Mouse (Mus musculus) stomach, embryonic 14.5 days (tissue): ENCODE measurements around the gene Mllt3. TPM values are rescaled to one million over a fixed set of nuclear protein-coding genes. Genes with fewer than 3 reads are reported as not detected.

Experiments
- ATAC-seq: fragments of 200-750 bp; cut with Nextera tagmentation; 2 replicates; pipeline ENCODE4 v1.8.0; 2017; ENCODE audit warnings: low read depth, moderate TSS enrichment; ENCODE audit not compliant: insufficient number of reproducible peaks, insufficient read depth, low FRiP score
- H3K27ac ChIP-seq: fragments of 300-500 bp; sonication (generic); 2 replicates; pipeline ENCODE4 v1.5.1; 2014; ENCODE audit warnings: mild to moderate bottlenecking, low read length, moderate library complexity, mixed read lengths
- H3K27me3 ChIP-seq: fragments of 300-500 bp; sonication (generic); 2 replicates; pipeline ENCODE4 v1.6.1; 2014; ENCODE audit warnings: low read length, control low read depth, mixed read lengths; ENCODE audit not compliant: control insufficient read depth, insufficient read depth
- H3K36me3 ChIP-seq: fragments of 300-500 bp; sonication (generic); 2 replicates; pipeline ENCODE4 v1.6.1; 2014; ENCODE audit warnings: mild to moderate bottlenecking, control low read depth, low read length, moderate library complexity, mixed read lengths; ENCODE audit not compliant: control insufficient read depth, insufficient read depth
- H3K4me1 ChIP-seq: fragments of 300-500 bp; sonication (generic); 2 replicates; pipeline ENCODE4 v1.6.1; 2014; ENCODE audit warnings: low read length, control low read depth, mixed read lengths; ENCODE audit not compliant: control insufficient read depth, insufficient read depth
- H3K4me2 ChIP-seq: fragments of 300-500 bp; sonication (generic); replicated peaks from 2 replicates; pipeline ENCODE4 v1.6.1; 2014; ENCODE audit warnings: low read depth, low read length, control low read depth
- H3K4me3 ChIP-seq: fragments of 300-500 bp; sonication (generic); 2 replicates; pipeline ENCODE4 v1.5.1; 2014; ENCODE audit warnings: low read depth, low read length, control low read depth
- H3K9ac ChIP-seq: fragments of 300-500 bp; sonication (generic); replicated peaks from 2 replicates; pipeline ENCODE4 v1.6.1; 2014; ENCODE audit warnings: low read depth, mild to moderate bottlenecking, control low read depth, low read length, moderate library complexity, mixed read lengths
- H3K9me3 ChIP-seq: fragments of 300-500 bp; sonication (generic); 2 replicates; pipeline ENCODE4 v1.6.1; 2016; ENCODE audit warnings: low read depth, low read length, control low read depth; ENCODE audit not compliant: control insufficient read depth
- WGBS: fragments of 180-500 bp; shearing (Covaris S2); extraction: QIAGEN DNeasy Blood & Tissue Kit; methylation state at CpG from one replicate; pipeline ENCODE4 v1.1.7; 2014; 5-methylcytosine and 5-hydroxymethylcytosine counted together
- polyA plus RNA-seq: library from polyadenylated mRNA; unstranded; fragments of >200 nt; fragmentation: Nextera tagmentation; extraction: Ambion mirVana; gene quantifications from 2 replicates; pipeline ENCODE4 v1.2.1, GENCODE M21; 2014

Gene Mllt3
- polyA plus RNA-seq, 1 experiment from 2014 or later, result 43.1 TPM

DNA sequence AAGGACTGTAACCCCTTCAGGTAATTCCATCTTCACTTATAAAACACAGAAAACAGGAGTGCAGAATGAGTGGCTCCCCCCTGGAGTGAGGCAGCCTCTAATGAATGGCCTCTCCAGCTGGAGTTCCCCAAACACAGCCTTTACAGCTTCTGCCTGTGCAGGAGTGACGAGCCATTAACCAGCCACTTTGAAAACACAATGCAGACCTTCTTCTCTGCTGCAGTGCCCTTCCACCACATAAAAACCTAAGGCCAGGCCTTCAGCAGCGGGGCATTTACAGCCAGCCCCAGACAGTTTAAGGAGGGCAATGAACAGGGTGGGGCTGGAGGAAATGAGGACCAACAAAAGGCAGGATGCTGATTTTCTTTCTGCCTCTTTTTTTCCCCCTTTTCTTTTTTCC lies 198.9 kb downstream of the Mllt3 start:
- no peaks in the 10 kb centered on the region for H3K27me3 ChIP-seq
- H3K4me1 ChIP-seq, result no peaks in the 10 kb centered on the region
- no peaks in the 10 kb centered on the region for H3K9me3 ChIP-seq
- 35% methylated on average over 2 of the region's 2 CpGs for WGBS
- no peaks in the 10 kb centered on the region for H3K36me3 ChIP-seq
- no peak overlapping the region for H3K27ac ChIP-seq
- H3K9ac ChIP-seq, result no peak overlapping the region
- H3K4me3 ChIP-seq, result no peak overlapping the region
- H3K4me2 ChIP-seq, result no peak overlapping the region
- no peak for ATAC-seq

GRCm38 (mm10) chr4:87830794-87831306 lies 202.3 kb downstream of the Mllt3 start:
- H3K27me3 ChIP-seq, result no peaks in the 10 kb centered on the region
- no peaks in the 10 kb centered on the region for H3K9me3 ChIP-seq
- H3K4me1 ChIP-seq, result no peaks in the 10 kb centered on the region
- 86% methylated on average over 6 of the region's 6 CpGs for WGBS
- no peak overlapping the region for H3K9ac ChIP-seq
- H3K36me3 ChIP-seq, result no peaks in the 10 kb centered on the region
- no peak overlapping the region for H3K4me3 ChIP-seq
- ATAC-seq, result no peak
- no peak overlapping the region for H3K4me2 ChIP-seq
- no peak overlapping the region for H3K27ac ChIP-seq

DNA sequence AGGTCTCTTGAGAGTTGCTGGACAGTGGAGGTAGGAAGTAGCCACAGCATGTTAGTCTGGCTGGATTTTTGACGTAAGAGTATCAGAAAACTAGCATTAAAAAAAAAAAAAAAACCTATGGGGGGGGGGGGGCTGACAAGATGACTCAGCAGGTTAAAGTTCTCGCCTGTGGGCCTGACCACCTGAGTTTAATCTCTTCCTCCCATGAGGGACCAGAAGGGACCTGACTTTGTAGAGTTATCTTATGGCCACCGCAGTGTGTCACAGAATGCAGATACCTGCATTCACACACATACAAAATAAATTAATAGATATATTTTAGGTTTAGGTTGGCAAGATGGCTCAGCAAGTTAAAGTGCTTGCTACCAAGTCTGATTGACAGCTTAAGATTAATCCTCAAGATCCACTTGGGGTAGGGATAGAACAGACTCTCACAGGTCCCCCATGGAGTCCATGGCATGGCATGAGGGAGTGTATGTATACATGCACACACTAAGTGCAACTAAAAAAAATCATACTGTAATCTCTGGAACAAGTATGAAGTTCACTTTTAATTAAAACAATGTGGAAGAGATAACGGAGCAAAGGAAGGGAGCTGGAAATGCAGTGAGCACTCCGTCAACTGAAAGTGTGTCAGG lies 203.6 kb downstream of the Mllt3 start:
- ATAC-seq, result no peak
- H3K9me3 ChIP-seq, result no peaks in the 10 kb centered on the region
- no peaks in the 10 kb centered on the region for H3K4me1 ChIP-seq
- no peaks in the 10 kb centered on the region for H3K27me3 ChIP-seq
- H3K36me3 ChIP-seq, result no peaks in the 10 kb centered on the region
- no peak overlapping the region for H3K27ac ChIP-seq
- H3K4me3 ChIP-seq, result no peak overlapping the region
- no peak overlapping the region for H3K9ac ChIP-seq
- H3K4me2 ChIP-seq, result no peak overlapping the region
- WGBS, result 87% methylated on average over 5 of the region's 5 CpGs

DNA sequence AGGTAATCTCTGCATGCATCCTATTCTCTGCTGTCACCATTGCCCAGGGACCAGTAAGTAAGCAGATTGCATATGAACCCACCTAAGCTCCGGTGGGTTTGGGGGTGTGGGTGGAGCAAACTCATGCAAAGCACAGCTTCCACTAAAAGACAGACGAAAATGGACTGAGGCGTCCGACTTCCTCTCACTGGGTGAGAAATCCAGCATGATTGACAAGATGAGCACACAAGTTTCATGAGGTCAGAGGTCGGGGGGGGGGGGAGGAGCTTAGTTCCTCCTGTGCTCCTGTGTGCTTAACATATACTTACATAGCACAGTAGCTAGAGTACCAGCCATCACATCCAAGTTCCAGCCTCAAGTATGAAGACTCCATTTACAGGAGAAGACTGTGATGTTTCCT lies 206.8 kb downstream of the Mllt3 start:
- 80% methylated on average over 5 of the region's 5 CpGs for WGBS
- H3K27me3 ChIP-seq, result no peaks in the 10 kb centered on the region
- H3K9ac ChIP-seq, result no peak overlapping the region
- 0 out of 2 replicates have a peak, but pooled peaks cover 3% of the 10 kb centered on the region for H3K36me3 ChIP-seq
- no peak overlapping the region for H3K4me2 ChIP-seq
- no peak overlapping the region for H3K4me3 ChIP-seq
- no peaks in the 10 kb centered on the region for H3K4me1 ChIP-seq
- no peak overlapping the region for H3K27ac ChIP-seq
- no peak for ATAC-seq
- no peaks in the 10 kb centered on the region for H3K9me3 ChIP-seq

DNA sequence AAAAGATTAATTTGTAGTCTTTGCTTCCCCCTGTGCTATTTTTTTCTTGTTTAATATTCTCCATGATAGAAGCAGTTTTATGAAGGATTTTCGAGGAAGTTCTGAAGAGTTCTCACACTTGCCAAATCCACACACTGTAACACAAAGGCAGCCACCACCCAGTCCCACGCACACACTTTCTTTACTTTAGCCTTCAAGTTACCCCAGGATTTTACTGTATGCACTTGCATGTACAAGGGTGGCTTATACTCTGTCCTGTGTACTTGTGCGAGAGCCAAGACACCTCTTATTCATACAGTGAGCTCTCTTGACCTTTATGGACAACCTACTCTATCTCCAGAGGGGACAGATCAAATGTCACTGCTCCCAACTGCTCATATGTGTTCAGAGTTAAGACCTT lies 209.5 kb downstream of the Mllt3 start:
- 73% methylated on average over 3 of the region's 3 CpGs for WGBS

DNA sequence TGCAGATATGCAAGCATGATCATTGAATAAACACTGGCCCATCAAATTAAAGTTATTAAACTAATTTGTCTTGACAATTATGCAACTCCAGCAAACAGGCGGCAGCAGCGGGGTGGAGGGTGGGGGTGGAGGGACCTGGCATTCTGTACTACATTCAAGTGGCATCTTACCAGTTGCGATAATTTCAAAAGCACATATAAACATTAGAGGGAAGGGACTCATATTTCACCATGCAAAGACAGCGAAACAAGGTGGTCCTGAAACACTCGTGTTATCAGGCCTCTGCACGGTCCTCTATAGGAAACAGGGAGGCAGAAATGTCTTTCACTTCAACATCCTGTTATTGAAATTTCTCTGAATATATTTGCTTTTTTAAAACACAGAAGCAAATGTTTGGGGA lies 210.0 kb downstream of the Mllt3 start:
- no peak overlapping the region for H3K27ac ChIP-seq
- no peak overlapping the region for H3K4me2 ChIP-seq
- no peak overlapping the region for H3K4me3 ChIP-seq
- WGBS, result 64% methylated on average over 6 of the region's 6 CpGs
- ATAC-seq, result no peak
- H3K36me3 ChIP-seq, result 0 out of 2 replicates have a peak, but pooled peaks cover 3% of the 10 kb centered on the region
- H3K9ac ChIP-seq, result no peak overlapping the region
- no peaks in the 10 kb centered on the region for H3K9me3 ChIP-seq
- no peaks in the 10 kb centered on the region for H3K4me1 ChIP-seq
- H3K27me3 ChIP-seq, result no peaks in the 10 kb centered on the region

More for the DNA sequence above, 209.5 kb downstream of the Mllt3 start:
- 0 out of 2 replicates have a peak, but pooled peaks cover 3% of the 10 kb centered on the region for H3K36me3 ChIP-seq
- H3K27ac ChIP-seq, result no peak overlapping the region
- no peaks in the 10 kb centered on the region for H3K9me3 ChIP-seq
- no peak overlapping the region for H3K4me3 ChIP-seq
- H3K4me1 ChIP-seq, result no peaks in the 10 kb centered on the region
- ATAC-seq, result no peak
- H3K9ac ChIP-seq, result no peak overlapping the region
- H3K27me3 ChIP-seq, result no peaks in the 10 kb centered on the region
- H3K4me2 ChIP-seq, result no peak overlapping the region

DNA sequence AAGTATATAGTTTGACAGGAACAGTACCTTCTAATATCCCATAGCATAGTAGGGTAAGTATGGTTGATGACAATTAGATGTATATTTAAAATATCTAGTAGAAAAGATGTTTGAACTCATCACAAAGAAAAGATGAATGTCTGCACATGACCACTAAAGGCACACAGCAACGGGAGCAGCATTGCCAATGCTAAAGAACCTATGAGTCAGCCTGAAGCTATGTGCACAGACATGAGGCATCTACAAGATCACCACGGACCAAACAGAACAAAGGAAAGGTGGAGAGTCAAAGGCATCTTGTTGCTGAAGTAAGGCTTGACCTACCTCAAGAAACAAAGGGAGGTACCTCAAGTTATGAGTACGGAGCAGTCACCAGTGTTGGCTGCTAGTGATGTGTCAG lies 212.3 kb downstream of the Mllt3 start:
- Histone ChIP-seq H3K36me3 (0 out of 2 replicates have a peak, but pooled peaks cover 3% of the 10 kb centered on the region), H3K27me3 (no peaks in the 10 kb centered on the region), H3K4me1 (no peaks in the 10 kb centered on the region), H3K9ac (no peak overlapping the region), H3K4me2 (no peak overlapping the region), H3K27ac (no peak overlapping the region), H3K9me3 (no peaks in the 10 kb centered on the region), H3K4me3 (no peak overlapping the region)
- WGBS, result 76% methylated on average over 3 of the region's 3 CpGs
- ATAC-seq, result no peak

- ATAC-seq, result no peak
- H3K36me3 ChIP-seq, result 0 out of 2 replicates have a peak, but pooled peaks cover 3% of the 10 kb centered on the region
- no peaks in the 10 kb centered on the region for H3K9me3 ChIP-seq
- WGBS, result 56% methylated on average over 9 of the region's 9 CpGs
- no peak overlapping the region for H3K4me2 ChIP-seq
- no peak overlapping the region for H3K9ac ChIP-seq
- H3K4me1 ChIP-seq, result no peaks in the 10 kb centered on the region
- no peak overlapping the region for H3K4me3 ChIP-seq
- H3K27ac ChIP-seq, result no peak overlapping the region
- H3K27me3 ChIP-seq, result no peaks in the 10 kb centered on the region
Observed at GRCm38 (mm10) chr4:87819182-87819581, 214.0 kb downstream of the Mllt3 start.

- H3K27ac ChIP-seq, result no peak overlapping the region
- H3K27me3 ChIP-seq, result no peaks in the 10 kb centered on the region
- no peak for ATAC-seq
- no peaks in the 10 kb centered on the region for H3K9me3 ChIP-seq
- no peak overlapping the region for H3K9ac ChIP-seq
- no peaks in the 10 kb centered on the region for H3K4me1 ChIP-seq
- WGBS, result 88% methylated on average over 1 of the region's 1 CpGs
- H3K4me3 ChIP-seq, result no peak overlapping the region
- H3K36me3 ChIP-seq, result 0 out of 2 replicates have a peak, but pooled peaks cover 3% of the 10 kb centered on the region
- H3K4me2 ChIP-seq, result no peak overlapping the region
Observed at GRCm38 (mm10) chr4:87818276-87818675, 214.9 kb downstream of the Mllt3 start.
